Mouse (Mus musculus): ENCODE measurements at regions not wholly inside any gene's neighbourhood (a gene's known extent, or its start where the extent isn't known, plus 50 kb on each side); places are given as distances from the start of the nearest gene placed in this dataset.
"Not testable (repeated sequence)": the region's sequence is repeated elsewhere in the genome, so short reads cannot be mapped to it uniquely, and the experiment has no call there.

- no peak for DNase-seq
These were observed 167.1 kb downstream of the Opa1 start for GRCm38 (mm10) chr16:29746245-29746644.

GRCm38 (mm10) chr16:29749167-29749566 is 170.0 kb downstream of the Opa1 start:
- no peak for DNase-seq

GRCm38 (mm10) chr16:29754579-29755199 is 175.6 kb downstream of the Opa1 start:
- peak; percentile 21 for DNase-seq

- DNase-seq, result no peak
These were observed 179.1 kb downstream of the Opa1 start for GRCm38 (mm10) chr16:29758246-29758645.

- DNase-seq, result no peak
These were observed 180.3 kb downstream of the Opa1 start for GRCm38 (mm10) chr16:29759416-29759815.

- no peak for DNase-seq
These were observed 181.5 kb downstream of the Opa1 start for GRCm38 (mm10) chr16:29760627-29761026.

GRCm38 (mm10) chr16:29761779-29762277 is 182.7 kb downstream of the Opa1 start:
- DNase-seq, result no peak

GRCm38 (mm10) chr16:29764376-29764775 is 185.2 kb downstream of the Opa1 start:
- DNase-seq, result no peak

- not testable (repeated sequence) for DNase-seq
These were observed 186.7 kb downstream of the Opa1 start for GRCm38 (mm10) chr16:29765801-29766200.

GRCm38 (mm10) chr16:29771320-29771719 is 192.2 kb downstream of the Opa1 start:
- no peak for DNase-seq

- no peak for DNase-seq
These were observed 192.8 kb downstream of the Opa1 start for GRCm38 (mm10) chr16:29771728-29772608.

GRCm38 (mm10) chr16:29772609-29772988 is 193.5 kb downstream of the Opa1 start:
- no peak for DNase-seq

- DNase-seq, result no peak
These were observed 193.9 kb downstream of the Opa1 start for GRCm38 (mm10) chr16:29773056-29773455.

- no peak for DNase-seq
These were observed 195.8 kb downstream of the Opa1 start for GRCm38 (mm10) chr16:29774949-29775348.

GRCm38 (mm10) chr16:29775879-29776278 is 196.7 kb downstream of the Opa1 start:
- no peak for DNase-seq

GRCm38 (mm10) chr16:29782441-29782840 is 203.3 kb downstream of the Opa1 start:
- no peak for DNase-seq

GRCm38 (mm10) chr16:29785114-29785513 is 206.0 kb downstream of the Opa1 start:
- DNase-seq, result no peak

GRCm38 (mm10) chr16:29786540-29786939 is 207.4 kb downstream of the Opa1 start:
- no peak for DNase-seq

- DNase-seq, result peak; percentile 80
These were observed 208.7 kb downstream of the Opa1 start for GRCm38 (mm10) chr16:29787633-29788511.

GRCm38 (mm10) chr16:29790064-29790463 is 210.9 kb downstream of the Opa1 start:
- DNase-seq, result no peak

GRCm38 (mm10) chr16:29799250-29799649 is 220.1 kb downstream of the Opa1 start:
- DNase-seq, result no peak

GRCm38 (mm10) chr16:29799893-29800292 is 220.8 kb downstream of the Opa1 start:
- no peak for DNase-seq

- no peak for DNase-seq
These were observed 221.3 kb downstream of the Opa1 start for GRCm38 (mm10) chr16:29800457-29800856.

Data from kidney, adult 18-20 months (tissue).